Mouse (Mus musculus) hindbrain, embryonic 14.5 days (tissue): Measurements from ENCODE around the gene Defb30. TPM values are rescaled to one million over a fixed set of nuclear protein-coding genes. Genes with fewer than 3 reads are reported as not detected.

Source experiments
- ATAC-seq: fragments of 200-750 bp; cut with Nextera tagmentation; 2 replicates; pipeline ENCODE4 v1.8.0; 2017; ENCODE audit warnings: moderate number of reproducible peaks, mild to moderate bottlenecking, moderate TSS enrichment, moderate library complexity; ENCODE audit not compliant: low FRiP score
- DNase-seq: peaks from one replicate; pipeline ENCODE4 v3.0.0-alpha.2; 2015; ENCODE audit warnings: low spot score
- H3K27ac ChIP-seq: fragments of 300-500 bp; sonication (generic); 2 replicates; pipeline ENCODE4 v1.5.1; 2014; ENCODE audit warnings: mild to moderate bottlenecking, moderate library complexity
- H3K27me3 ChIP-seq: fragments of 300-500 bp; sonication (generic); 2 replicates; pipeline ENCODE4 v1.6.1; 2014; ENCODE audit warnings: mild to moderate bottlenecking, low read length, mixed read lengths; ENCODE audit not compliant: control insufficient read depth, insufficient read depth
- H3K36me3 ChIP-seq: fragments of 300-500 bp; sonication (generic); replicated peaks from 2 replicates; pipeline ENCODE4 v1.6.1; 2014; ENCODE audit not compliant: control insufficient read depth, insufficient read depth
- H3K4me1 ChIP-seq: fragments of 300-500 bp; sonication (generic); replicated peaks from 2 replicates; pipeline ENCODE4 v1.6.1; 2014; ENCODE audit warnings: antibody characterized with exemption, low read length, mixed read lengths; ENCODE audit not compliant: control insufficient read depth, insufficient read depth
- H3K4me2 ChIP-seq: fragments of 300-500 bp; sonication (generic); replicated peaks from 2 replicates; pipeline ENCODE4 v1.6.1; 2014; ENCODE audit warnings: mild to moderate bottlenecking, moderate library complexity
- H3K4me3 ChIP-seq: fragments of 300-500 bp; sonication (generic); replicated peaks from 2 replicates; pipeline ENCODE4 v1.5.1; 2014; ENCODE audit warnings: mild to moderate bottlenecking, low read length
- H3K9ac ChIP-seq: fragments of 300-500 bp; sonication (generic); 2 replicates; pipeline ENCODE4 v1.6.1; 2014
- H3K9me3 ChIP-seq: fragments of 300-500 bp; sonication (generic); 2 replicates; pipeline ENCODE4 v1.6.1; 2016; ENCODE audit warnings: low read length; ENCODE audit not compliant: control insufficient read depth
- WGBS: fragments of 180-500 bp; shearing (Covaris S2); extraction: QIAGEN DNeasy Blood & Tissue Kit; methylation state at CpG from one replicate; pipeline ENCODE4 v1.1.7; 2014; 5-methylcytosine and 5-hydroxymethylcytosine counted together
- polyA plus RNA-seq: library from polyadenylated mRNA; unstranded; fragments of >200 nt; fragmentation: Nextera tagmentation; extraction: Ambion mirVana; gene quantifications from 2 replicates; pipeline ENCODE4 v1.2.1, GENCODE M21; 2014

Gene Defb30
- polyA plus RNA-seq, 1 experiment from 2014 or later, result not detected

DNA sequence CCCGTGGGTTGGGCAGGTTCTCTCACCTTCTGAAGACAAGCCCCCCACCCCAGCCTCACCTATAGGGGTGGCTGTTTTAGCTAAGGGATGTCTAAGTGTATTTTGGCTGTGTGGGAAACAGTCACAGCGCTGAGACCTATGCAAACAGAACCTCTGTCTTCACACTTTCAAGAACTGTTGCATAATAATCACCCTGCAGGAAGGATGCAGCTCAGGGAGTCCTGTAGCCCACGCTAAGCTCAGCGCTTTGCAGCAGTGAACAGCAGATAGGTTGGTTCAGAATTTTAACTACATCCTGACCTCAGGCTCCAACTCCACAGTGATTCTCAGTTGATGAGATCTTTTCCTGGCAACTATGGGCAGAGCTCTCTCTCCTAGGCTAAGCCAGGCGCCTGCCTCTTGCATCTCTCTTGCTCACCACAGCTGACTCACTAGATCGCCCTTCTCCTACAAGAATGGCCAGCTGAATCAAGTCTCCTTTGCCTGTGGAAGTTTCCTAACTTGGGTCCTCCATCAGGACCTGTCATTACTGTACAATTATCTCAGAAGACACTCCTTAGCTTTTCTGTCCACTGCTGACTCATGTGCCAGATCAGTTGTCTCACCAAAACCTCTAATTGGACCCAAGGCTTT is 29.1 kb downstream of the Defb30 start:
- Histone ChIP-seq H3K27me3 (no peaks in the 10 kb centered on the region), H3K9me3 (no peaks in the 10 kb centered on the region), H3K9ac (no peak overlapping the region), H3K36me3 (no peaks in the 10 kb centered on the region), H3K4me1 (no peaks in the 10 kb centered on the region), H3K27ac (no peak overlapping the region), H3K4me2 (no peak overlapping the region), H3K4me3 (no peak overlapping the region)
- no peak for ATAC-seq
- no peak for DNase-seq
- 59% methylated on average over 6 of the region's 6 CpGs for WGBS

DNA sequence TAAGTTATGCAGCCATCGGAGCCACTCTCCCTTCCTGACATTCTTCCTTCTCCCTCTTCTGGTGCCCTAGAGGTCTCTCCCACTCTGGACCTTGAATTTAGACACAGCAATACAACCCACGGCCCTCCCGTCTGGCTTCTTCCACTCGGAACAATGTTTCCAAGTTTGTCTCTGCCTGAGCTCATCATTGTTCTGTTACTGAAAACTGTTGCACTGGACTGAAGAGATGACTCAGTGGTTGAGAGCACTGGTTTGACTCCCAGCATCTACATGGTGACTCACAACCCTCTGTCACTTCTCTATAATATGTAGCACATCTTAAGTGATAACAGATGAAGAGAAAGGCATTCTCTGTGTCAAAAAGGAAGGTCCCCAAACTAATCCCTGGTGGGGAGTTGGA is 35.1 kb downstream of the Defb30 start:
- no peaks in the 10 kb centered on the region for H3K36me3 ChIP-seq
- no peak for DNase-seq
- 89% methylated on average over 4 of the region's 4 CpGs for WGBS
- no peaks in the 10 kb centered on the region for H3K27me3 ChIP-seq
- no peaks in the 10 kb centered on the region for H3K9me3 ChIP-seq
- ATAC-seq, result no peak
- H3K4me2 ChIP-seq, result no peak overlapping the region
- H3K4me3 ChIP-seq, result no peak overlapping the region
- H3K4me1 ChIP-seq, result no peaks in the 10 kb centered on the region
- H3K27ac ChIP-seq, result no peak overlapping the region
- no peak overlapping the region for H3K9ac ChIP-seq

DNA sequence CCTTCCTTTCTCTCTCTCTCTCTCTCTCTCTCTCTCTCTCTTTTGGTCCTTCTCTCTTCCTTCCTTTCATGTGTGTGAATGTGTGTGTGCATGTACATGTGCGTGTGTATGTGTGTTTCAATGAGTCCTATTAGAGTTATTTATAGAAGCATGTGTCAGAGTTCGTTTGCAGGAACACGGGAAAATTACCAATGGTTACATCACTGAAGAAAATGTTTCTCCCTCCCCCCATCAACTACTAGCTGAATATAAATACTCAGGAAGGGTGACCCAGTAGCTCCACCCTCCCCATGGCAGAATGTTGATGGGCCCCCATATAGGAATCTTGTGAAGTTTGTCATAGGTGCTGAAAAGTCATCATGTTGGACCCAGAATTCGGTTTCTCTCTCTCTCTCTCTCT is 36.7 kb downstream of the Defb30 start:
- no peak for DNase-seq
- Histone ChIP-seq H3K4me3 (no peak overlapping the region), H3K9me3 (no peaks in the 10 kb centered on the region), H3K9ac (no peak overlapping the region), H3K4me1 (no peaks in the 10 kb centered on the region), H3K4me2 (no peak overlapping the region), H3K27me3 (no peaks in the 10 kb centered on the region), H3K36me3 (no peaks in the 10 kb centered on the region), H3K27ac (no peak overlapping the region)
- no peak for ATAC-seq
- WGBS, result 90% methylated on average over 4 of the region's 4 CpGs

DNA sequence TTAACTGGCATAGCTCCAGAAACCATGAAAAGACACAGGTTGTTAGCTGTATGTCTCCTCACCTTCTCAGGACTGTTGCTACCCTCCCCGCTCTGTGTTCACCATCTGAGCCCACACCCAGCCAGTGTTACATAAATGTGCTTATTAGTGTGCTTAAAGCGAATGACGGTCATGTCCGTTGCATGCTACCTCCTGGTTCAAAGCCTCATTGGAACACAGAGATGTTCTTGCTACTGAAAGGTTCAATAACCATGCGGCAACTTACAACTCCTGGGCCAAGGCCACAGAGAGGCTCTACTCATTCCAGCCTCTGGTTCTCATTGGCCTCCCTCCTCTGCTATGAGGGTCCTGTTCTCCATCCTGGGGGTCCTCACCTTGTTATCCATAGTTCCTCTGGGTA is 38.3 kb downstream of the Defb30 start, which contains the start of gene Defb43:
Gene Defb43 (plus strand): TSS at position 301 of the 400 bp plus-strand sequence.
- Histone ChIP-seq H3K27ac (no peak within 1 kb of the TSS), H3K9ac (no peak within 1 kb of the TSS), H3K4me2 (no peak within 1 kb of the TSS), H3K4me3 (no peak within 1 kb of the TSS), H3K4me1 (no peaks in the 10 kb centered on the region), H3K36me3 (no peaks in the 10 kb centered on the region), H3K9me3 (no peaks in the 10 kb centered on the region), H3K27me3 (no peaks in the 10 kb centered on the region)
- 95% methylated on average over 5 of the region's 5 CpGs for WGBS
- DNase-seq (no peak), ATAC-seq (no peak)

DNA sequence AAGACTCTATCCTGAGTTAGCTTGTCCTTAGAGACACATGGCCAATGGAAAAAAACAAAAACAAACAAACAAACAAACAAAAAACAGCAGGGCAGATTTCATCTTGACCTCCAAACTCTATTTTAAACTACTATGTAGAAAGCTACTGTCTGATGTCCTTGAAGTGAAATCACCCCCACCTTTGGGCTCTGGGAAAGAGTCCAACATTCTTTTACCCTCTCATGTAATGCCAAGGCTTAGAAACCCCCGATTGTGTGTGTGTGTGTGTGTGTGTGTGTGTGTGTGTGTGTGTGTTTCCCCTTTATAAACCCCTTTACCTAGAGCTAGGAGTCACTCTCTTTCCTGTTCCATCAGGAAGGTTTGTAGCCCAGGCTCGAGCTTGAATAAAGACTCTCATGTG is 47.2 kb downstream of the Defb30 start:
- no peak for DNase-seq
- Histone ChIP-seq H3K4me3 (no peak overlapping the region), H3K4me2 (no peak overlapping the region), H3K9ac (no peak overlapping the region), H3K27ac (no peak overlapping the region), H3K9me3 (no peaks in the 10 kb centered on the region), H3K4me1 (no peaks in the 10 kb centered on the region), H3K27me3 (no peaks in the 10 kb centered on the region), H3K36me3 (no peaks in the 10 kb centered on the region)
- ATAC-seq, result no peak
- WGBS, result 68% methylated on average over 2 of the region's 2 CpGs

DNA sequence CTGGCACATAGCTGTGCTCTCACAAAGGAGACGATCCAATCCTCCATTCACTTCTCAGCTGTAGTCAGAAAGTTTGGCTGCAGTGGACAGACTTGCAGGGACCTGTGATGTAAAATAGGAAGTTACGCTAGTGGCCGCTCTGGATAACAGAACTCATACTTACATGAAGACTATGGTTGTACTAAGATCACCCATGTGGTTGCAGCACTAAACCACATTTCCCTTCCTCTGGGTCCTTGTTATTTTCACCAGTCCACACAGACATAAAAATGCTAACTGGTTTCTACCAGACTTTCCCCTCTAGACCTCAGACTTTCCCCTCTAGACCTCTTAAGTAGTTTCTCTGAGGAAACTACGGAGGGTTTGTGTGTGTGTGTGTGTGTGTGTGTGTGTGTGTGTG is 50.8 kb downstream of the Defb30 start:
- 90% methylated on average over 4 of the region's 4 CpGs for WGBS
- ATAC-seq (no peak), DNase-seq (no peak)
- H3K9me3 ChIP-seq, result no peaks in the 10 kb centered on the region
- no peaks in the 10 kb centered on the region for H3K27me3 ChIP-seq
- H3K4me2 ChIP-seq, result no peak overlapping the region
- no peak overlapping the region for H3K9ac ChIP-seq
- no peak overlapping the region for H3K27ac ChIP-seq
- H3K4me1 ChIP-seq, result no peaks in the 10 kb centered on the region
- H3K36me3 ChIP-seq, result no peaks in the 10 kb centered on the region
- no peak overlapping the region for H3K4me3 ChIP-seq

DNA sequence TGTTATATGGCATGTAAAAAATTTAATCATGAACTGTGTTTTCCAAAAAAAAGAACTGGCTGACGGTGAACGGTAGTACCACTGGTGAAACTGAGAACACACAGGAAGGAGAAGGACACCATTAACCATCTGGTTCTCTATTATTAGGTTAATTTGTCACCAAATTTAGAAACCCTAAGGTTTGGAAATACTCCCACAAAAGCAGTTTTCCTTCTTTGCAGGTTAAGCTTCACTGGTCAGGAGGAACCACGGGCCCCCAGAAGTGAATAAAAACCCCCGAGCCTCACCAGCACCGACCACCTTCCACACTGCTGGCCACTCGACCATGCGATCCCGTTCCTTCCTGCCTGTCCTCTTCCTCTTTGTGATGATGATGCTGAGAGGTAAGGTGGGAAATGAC is 52.0 kb downstream of the Defb30 start, which contains the start of gene Defb47:
Gene Defb47 (plus strand): TSS at position 301 of the 400 bp plus-strand sequence.
- no peak for DNase-seq
- Histone ChIP-seq H3K9me3 (no peaks in the 10 kb centered on the region), H3K4me1 (no peaks in the 10 kb centered on the region), H3K4me3 (no peak within 1 kb of the TSS), H3K27ac (no peak within 1 kb of the TSS), H3K36me3 (no peaks in the 10 kb centered on the region), H3K27me3 (no peaks in the 10 kb centered on the region), H3K9ac (no peak within 1 kb of the TSS), H3K4me2 (no peak within 1 kb of the TSS)
- no peak for ATAC-seq
- WGBS, result 83% methylated on average over 8 of the region's 8 CpGs

DNA sequence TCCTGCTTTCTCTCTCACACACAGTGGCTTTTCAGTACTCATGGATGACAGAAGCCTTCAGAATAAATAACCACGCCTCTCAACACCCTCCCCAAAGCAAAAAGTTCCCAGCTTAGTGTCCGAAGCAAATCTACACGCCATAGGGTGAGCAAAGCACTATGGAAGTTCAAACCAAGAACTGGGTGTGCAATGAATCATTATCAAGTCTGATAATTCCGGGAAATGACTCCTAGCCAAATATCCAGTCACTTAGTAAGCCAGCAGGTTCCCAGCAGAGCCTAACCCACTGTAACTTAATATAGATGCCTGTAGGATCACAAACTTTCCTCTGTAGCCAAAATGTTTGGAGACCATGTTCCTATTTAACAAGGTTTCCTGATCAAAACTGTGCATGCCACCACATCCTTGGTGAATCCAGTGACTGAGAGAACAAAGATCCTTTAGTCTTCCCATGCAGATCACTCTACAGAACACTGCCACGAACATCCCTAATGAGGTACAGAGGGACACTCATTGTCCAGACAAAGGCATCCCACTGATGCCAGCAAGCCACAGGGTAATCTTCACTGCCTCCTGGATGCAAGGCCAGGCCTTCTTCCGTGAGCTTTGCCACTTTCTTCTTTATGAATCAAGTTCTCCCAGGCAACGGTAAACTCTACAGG is 57.8 kb downstream of the Defb30 start:
- H3K4me1 ChIP-seq, result no peaks in the 10 kb centered on the region
- no peak for DNase-seq
- no peak overlapping the region for H3K4me3 ChIP-seq
- H3K27ac ChIP-seq, result no peak overlapping the region
- ATAC-seq, result no peak
- H3K9ac ChIP-seq, result no peak overlapping the region
- no peaks in the 10 kb centered on the region for H3K36me3 ChIP-seq
- 63% methylated on average over 7 of the region's 7 CpGs for WGBS
- no peaks in the 10 kb centered on the region for H3K9me3 ChIP-seq
- H3K4me2 ChIP-seq, result no peak overlapping the region
- H3K27me3 ChIP-seq, result no peaks in the 10 kb centered on the region

DNA sequence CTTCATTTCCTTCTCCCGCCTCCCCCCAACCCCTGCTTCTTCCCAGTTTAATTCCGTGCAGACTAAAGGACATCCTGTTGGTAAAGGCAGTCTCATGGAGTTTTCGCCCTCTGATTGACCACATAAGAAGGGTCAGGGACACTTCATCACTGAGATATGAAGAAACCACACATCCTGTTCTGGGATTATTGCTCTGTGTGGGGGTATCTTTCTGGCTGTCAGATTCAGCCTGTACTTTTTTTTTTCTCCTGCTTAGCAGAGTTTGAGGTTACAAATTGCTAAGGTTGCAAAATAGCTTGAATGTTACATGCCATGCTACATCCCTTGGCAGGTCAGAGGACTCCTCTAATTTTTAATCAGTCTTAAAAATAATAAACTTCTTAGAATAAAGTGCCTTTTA is 58.5 kb downstream of the Defb30 start:
- H3K4me3 ChIP-seq, result no peak overlapping the region
- no peaks in the 10 kb centered on the region for H3K9me3 ChIP-seq
- WGBS, result 79% methylated on average over 3 of the region's 3 CpGs
- DNase-seq, result no peak
- no peaks in the 10 kb centered on the region for H3K4me1 ChIP-seq
- H3K36me3 ChIP-seq, result no peaks in the 10 kb centered on the region
- no peak for ATAC-seq
- no peak overlapping the region for H3K4me2 ChIP-seq
- no peak overlapping the region for H3K9ac ChIP-seq
- H3K27ac ChIP-seq, result no peak overlapping the region
- H3K27me3 ChIP-seq, result no peaks in the 10 kb centered on the region
